Mouse (Mus musculus) embryonic fibroblast, embryonic 13.5 days (primary cell): ENCODE data around the gene Pcca.

Experiments
- CTCF ChIP-seq: IDR thresholded peaks from 2 replicates; pipeline ENCODE4 v1.5.1; 2011; ENCODE audit warnings: mild to moderate bottlenecking, control low read depth, low read length, moderate library complexity, borderline replicate concordance; ENCODE audit not compliant: insufficient read depth
- POLR2A ChIP-seq: IDR thresholded peaks from 2 replicates; pipeline ENCODE4 v1.6.1; 2011; ENCODE audit warnings: low read depth, mild to moderate bottlenecking, control low read depth, low read length, moderate library complexity

DNA sequence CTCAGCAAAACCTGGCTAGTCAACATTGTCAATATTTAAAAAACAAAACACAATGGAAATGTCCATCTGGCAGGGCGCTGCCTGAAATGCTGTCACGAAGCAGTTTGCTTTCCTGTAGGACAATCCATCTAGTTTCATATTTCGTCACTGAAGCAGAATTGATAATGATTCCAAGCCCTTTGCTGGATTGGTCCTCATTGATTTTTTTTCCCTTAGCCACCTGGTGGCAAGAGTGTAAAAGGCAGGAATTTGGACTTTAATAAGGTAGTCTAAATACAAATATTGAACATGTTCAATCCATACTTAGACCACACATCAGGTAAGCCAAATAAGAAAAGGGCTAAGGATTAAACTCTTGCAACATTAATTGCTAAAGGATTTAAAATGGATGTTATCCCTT, 367.1 kb downstream of the Pcca start:
- TF ChIP-seq POLR2A (no peak), CTCF (no peak)
